Mouse (Mus musculus) urinary bladder, postnatal 36 days (tissue): Measurements from ENCODE around the gene Map4k4.

Source experiments
- DNase-seq, 2 experiments: peaks; one replicate each; pipeline ENCODE4 v3.0.0; 2022; ENCODE audit warnings: low spot score in 2 of 2, mixed read lengths in 1 of 2

Map4k4 gene

GRCm38 (mm10) chr1:39898686-39899085 lies 2.0 kb upstream of the Map4k4 start:
- DNase-seq = no peak

GRCm38 (mm10) chr1:39901063-39901811 lies 524 bp downstream of the Map4k4 start:
- peak; percentile 42 to 53 for DNase-seq

GRCm38 (mm10) chr1:39901851-39902703 lies 1.4 kb downstream of the Map4k4 start:
- DNase-seq = no peak

- peak in 1 of 2 experiments; percentile 58 for DNase-seq
Measured at GRCm38 (mm10) chr1:39902704-39903151, 2.0 kb downstream of the Map4k4 start.

- DNase-seq = no peak
Measured at GRCm38 (mm10) chr1:39904720-39905119, 4.0 kb downstream of the Map4k4 start.

GRCm38 (mm10) chr1:39906921-39907320 lies 6.2 kb downstream of the Map4k4 start:
- peak in 1 of 2 experiments; percentile 51 for DNase-seq

GRCm38 (mm10) chr1:39908976-39909375 lies 8.3 kb downstream of the Map4k4 start:
- no peak for DNase-seq

- peak in 1 of 2 experiments; percentile 52 for DNase-seq
Measured at GRCm38 (mm10) chr1:39911446-39911845, 10.7 kb downstream of the Map4k4 start.

- DNase-seq = no peak
Measured at GRCm38 (mm10) chr1:39913256-39913655, 12.5 kb downstream of the Map4k4 start.

GRCm38 (mm10) chr1:39916144-39916543 lies 15.4 kb downstream of the Map4k4 start:
- DNase-seq = no peak

GRCm38 (mm10) chr1:39917855-39918516 lies 17.3 kb downstream of the Map4k4 start:
- no peak for DNase-seq

- no peak for DNase-seq
Measured at GRCm38 (mm10) chr1:39918517-39919115, 17.9 kb downstream of the Map4k4 start.

GRCm38 (mm10) chr1:39920616-39921015 lies 19.9 kb downstream of the Map4k4 start:
- no peak for DNase-seq

- no peak for DNase-seq
Measured at GRCm38 (mm10) chr1:39921996-39922395, 21.3 kb downstream of the Map4k4 start.

- no peak for DNase-seq
Measured at GRCm38 (mm10) chr1:39922714-39923113, 22.0 kb downstream of the Map4k4 start.

GRCm38 (mm10) chr1:39923395-39924337 lies 23.0 kb downstream of the Map4k4 start:
- DNase-seq = no peak

GRCm38 (mm10) chr1:39931055-39931454 lies 30.3 kb downstream of the Map4k4 start:
- no peak for DNase-seq

- DNase-seq = no peak
Measured at GRCm38 (mm10) chr1:39932216-39932739, 31.6 kb downstream of the Map4k4 start.

GRCm38 (mm10) chr1:39932922-39933321 lies 32.2 kb downstream of the Map4k4 start:
- DNase-seq = no peak

- no peak for DNase-seq
Measured at GRCm38 (mm10) chr1:39934954-39935353, 34.2 kb downstream of the Map4k4 start.
